Mouse (Mus musculus): ENCODE measurements around the gene Bpi.
A peak's percentile ranks its signal among the peaks of the same experiment; 100 is the strongest.

The Bpi gene

DNA sequence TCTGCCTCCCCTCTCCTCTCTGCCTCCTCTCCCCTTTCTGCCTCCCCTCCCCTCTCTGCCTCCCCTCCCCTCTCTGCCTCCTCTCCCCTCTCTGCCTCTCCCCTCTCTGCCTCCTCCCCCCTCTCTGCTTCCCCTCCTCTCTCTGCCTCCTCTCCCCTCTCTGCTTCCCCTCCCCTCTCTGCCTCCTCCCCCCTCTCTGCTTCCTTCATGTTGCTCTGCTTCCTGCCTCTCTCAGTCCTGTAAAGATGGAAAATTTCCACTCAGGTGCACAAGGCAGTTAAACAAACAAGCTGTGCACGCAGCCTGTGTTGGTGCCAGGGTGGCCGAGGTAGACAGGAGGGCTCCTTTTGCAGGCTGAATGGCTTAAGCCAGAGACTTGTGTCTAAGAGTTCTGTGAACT is 15.8 kb downstream of the Bpi start:
- H3K4me3 ChIP-seq (replicated peaks; ENCODE audit: low read length), result no peak overlapping the region
- no peaks in the 10 kb centered on the region for H3K36me3 ChIP-seq (ENCODE audit: insufficient read depth, low read length)
- H3K27me3 ChIP-seq (ENCODE audit: insufficient read depth, low read length), result peaks cover 5% of the 10 kb centered on the region; the same call in 1 of the 2 replicates
- H3K4me1 ChIP-seq (replicated peaks; ENCODE audit: low read depth, low read length), result peaks cover 12% of the 10 kb centered on the region; the same call in 1 of the 2 replicates
- H3K9me3 ChIP-seq (ENCODE audit: low read length), result no peaks in the 10 kb centered on the region
- TF ChIP-seq CTCF (conservative IDR thresholded peaks at IDR 0.05; ENCODE audit: low read length), result no peak
- no peak for TF ChIP-seq NANOG (IDR thresholded peaks at IDR 0.05; ENCODE audit: borderline replicate concordance, low read length)
- no peak for TF ChIP-seq POU5F1 (IDR thresholded peaks at IDR 0.05; ENCODE audit: borderline replicate concordance, low read length)

DNA sequence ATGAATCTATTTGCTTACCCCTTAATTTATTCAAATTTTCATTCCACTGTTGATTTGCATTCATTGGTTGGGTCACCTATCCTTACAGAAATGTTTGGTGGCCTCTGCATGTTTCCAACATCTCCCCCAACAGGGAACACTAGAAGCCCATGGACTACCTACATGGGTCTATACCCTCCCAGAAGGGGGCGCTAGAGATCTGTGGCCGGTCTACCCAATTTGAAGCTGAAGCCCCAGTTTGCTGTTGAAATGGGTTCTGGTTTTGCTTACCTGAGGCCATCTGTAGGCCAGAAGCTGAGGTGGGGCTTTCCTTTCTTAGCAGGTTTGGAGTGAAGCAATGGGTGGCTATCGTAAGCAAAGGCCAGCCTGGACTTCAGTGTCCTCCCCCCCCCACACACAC is 17.5 kb downstream of the Bpi start:
- H3K9me3 ChIP-seq (ENCODE audit: low read length), result no peaks in the 10 kb centered on the region
- no peak for TF ChIP-seq POU5F1 (IDR thresholded peaks at IDR 0.05; ENCODE audit: borderline replicate concordance, low read length)
- TF ChIP-seq CTCF (conservative IDR thresholded peaks at IDR 0.05; ENCODE audit: low read length), result peak; percentile 61
- no peak for TF ChIP-seq NANOG (IDR thresholded peaks at IDR 0.05; ENCODE audit: borderline replicate concordance, low read length)
- no peak overlapping the region for H3K4me3 ChIP-seq (replicated peaks; ENCODE audit: low read length)
- peaks cover 12% of the 10 kb centered on the region; the same call in 1 of the 2 replicates for H3K4me1 ChIP-seq (replicated peaks; ENCODE audit: low read depth, low read length)
- H3K36me3 ChIP-seq (ENCODE audit: insufficient read depth, low read length), result no peaks in the 10 kb centered on the region
- no peaks in the 10 kb centered on the region for H3K27me3 ChIP-seq (ENCODE audit: insufficient read depth, low read length)

DNA sequence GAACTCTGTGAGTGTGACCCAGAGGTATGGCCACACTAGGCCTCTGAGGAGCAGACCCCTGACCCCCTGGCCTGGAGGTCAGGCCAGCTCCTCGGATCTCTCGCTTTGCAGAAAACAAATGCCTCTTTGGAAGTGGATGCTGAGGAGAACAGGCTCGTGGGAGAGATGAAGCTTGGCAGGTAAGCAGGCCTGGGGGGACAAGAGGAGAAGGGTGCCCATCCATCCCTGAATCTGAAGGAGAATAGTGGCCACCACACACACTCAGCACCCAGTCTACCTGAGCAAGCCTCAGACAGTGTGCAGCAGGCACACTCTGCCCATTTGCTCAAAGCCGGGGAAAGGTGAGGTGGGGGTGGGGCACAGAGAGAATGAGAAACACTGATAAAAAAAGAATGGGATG is 17.9 kb downstream of the Bpi start:
- H3K4me1 ChIP-seq (replicated peaks; ENCODE audit: low read depth, low read length), result peaks cover 14% of the 10 kb centered on the region
- no peaks in the 10 kb centered on the region for H3K36me3 ChIP-seq (ENCODE audit: insufficient read depth, low read length)
- TF ChIP-seq POU5F1 (IDR thresholded peaks at IDR 0.05; ENCODE audit: borderline replicate concordance, low read length) (no peak), CTCF (conservative IDR thresholded peaks at IDR 0.05; ENCODE audit: low read length) (no peak), NANOG (IDR thresholded peaks at IDR 0.05; ENCODE audit: borderline replicate concordance, low read length) (no peak)
- H3K9me3 ChIP-seq (ENCODE audit: low read length), result no peaks in the 10 kb centered on the region
- H3K27me3 ChIP-seq (ENCODE audit: insufficient read depth, low read length), result no peaks in the 10 kb centered on the region
- H3K4me3 ChIP-seq (replicated peaks; ENCODE audit: low read length), result no peak overlapping the region

DNA sequence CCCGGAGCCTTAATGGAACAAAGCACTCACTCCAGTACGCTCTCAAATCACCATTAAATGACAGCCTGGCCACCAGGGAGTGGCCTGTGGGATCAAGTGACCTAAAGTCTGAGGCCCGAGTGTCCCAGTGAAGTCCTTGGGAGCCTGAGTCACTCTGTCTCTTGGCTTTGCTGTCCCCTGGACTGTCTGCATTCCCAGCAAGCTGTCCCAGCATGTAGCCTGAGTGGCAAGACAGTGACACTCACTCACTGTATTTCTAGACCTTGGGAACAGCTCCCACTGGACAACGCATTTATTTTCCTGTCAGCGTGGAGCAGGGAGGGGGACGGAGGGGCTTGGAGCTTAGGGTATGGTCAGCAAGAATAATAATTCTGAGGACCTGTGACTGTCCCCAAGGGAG is 18.6 kb downstream of the Bpi start:
- TF ChIP-seq NANOG (IDR thresholded peaks at IDR 0.05; ENCODE audit: borderline replicate concordance, low read length), result no peak
- no peak for TF ChIP-seq POU5F1 (IDR thresholded peaks at IDR 0.05; ENCODE audit: borderline replicate concordance, low read length)
- no peak for TF ChIP-seq CTCF (conservative IDR thresholded peaks at IDR 0.05; ENCODE audit: low read length)
- no peaks in the 10 kb centered on the region for H3K36me3 ChIP-seq (ENCODE audit: insufficient read depth, low read length)
- H3K27me3 ChIP-seq (ENCODE audit: insufficient read depth, low read length), result peaks cover 4% of the 10 kb centered on the region; the same call in 1 of the 2 replicates
- H3K4me1 ChIP-seq (replicated peaks; ENCODE audit: low read depth, low read length), result peaks cover 20% of the 10 kb centered on the region
- no peak overlapping the region for H3K4me3 ChIP-seq (replicated peaks; ENCODE audit: low read length)
- H3K9me3 ChIP-seq (ENCODE audit: low read length), result no peaks in the 10 kb centered on the region

DNA sequence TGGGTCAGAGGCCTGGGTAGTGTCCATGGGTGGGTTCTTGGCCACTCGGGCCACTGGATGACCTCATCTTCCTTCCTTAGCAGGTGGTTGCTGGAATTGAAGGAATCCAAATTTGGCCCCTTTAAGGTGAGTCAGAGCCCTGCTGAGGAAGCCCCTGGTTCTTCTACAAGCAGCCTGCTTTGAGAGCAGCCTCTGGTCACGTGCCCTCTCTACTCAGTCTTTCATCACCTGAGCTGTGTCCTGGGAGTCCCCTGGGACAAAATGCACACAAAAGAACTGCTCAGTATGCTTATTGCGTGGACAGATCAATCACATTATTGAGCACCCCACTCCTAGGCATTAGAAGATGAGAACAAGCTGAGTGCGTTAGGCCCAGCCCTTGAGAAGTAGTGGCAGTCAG is 19.0 kb downstream of the Bpi start:
- Histone ChIP-seq H3K27me3 (ENCODE audit: insufficient read depth, low read length) (peaks cover 8% of the 10 kb centered on the region; the same call in 1 of the 2 replicates), H3K36me3 (ENCODE audit: insufficient read depth, low read length) (no peaks in the 10 kb centered on the region), H3K9me3 (ENCODE audit: low read length) (no peaks in the 10 kb centered on the region), H3K4me1 (replicated peaks; ENCODE audit: low read depth, low read length) (peaks cover 24% of the 10 kb centered on the region), H3K4me3 (replicated peaks; ENCODE audit: low read length) (no peak overlapping the region)
- no peak for TF ChIP-seq CTCF (conservative IDR thresholded peaks at IDR 0.05; ENCODE audit: low read length)
- TF ChIP-seq NANOG (IDR thresholded peaks at IDR 0.05; ENCODE audit: borderline replicate concordance, low read length), result no peak
- no peak for TF ChIP-seq POU5F1 (IDR thresholded peaks at IDR 0.05; ENCODE audit: borderline replicate concordance, low read length)

DNA sequence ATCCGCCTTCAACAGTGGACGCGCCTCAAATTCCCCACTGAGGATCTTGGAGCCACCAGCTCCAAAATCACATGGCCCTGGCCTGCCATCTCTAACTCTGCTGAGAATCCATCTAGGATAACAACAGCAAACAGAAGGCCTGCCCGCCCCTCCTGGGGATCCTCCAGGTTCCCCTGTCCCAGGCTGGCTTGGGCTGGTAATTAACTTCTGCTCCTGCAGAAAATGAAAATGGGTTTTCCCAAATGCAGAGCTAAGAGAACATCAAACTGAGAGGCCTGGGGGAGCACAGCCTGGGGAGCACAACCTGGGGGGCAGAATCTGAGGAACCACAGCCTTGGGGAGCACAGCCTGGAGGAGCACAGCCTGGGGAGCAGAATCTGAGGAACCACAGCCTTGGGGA is 21.8 kb downstream of the Bpi start:
- peaks cover 31% of the 10 kb centered on the region for H3K4me1 ChIP-seq (replicated peaks; ENCODE audit: low read depth, low read length)
- no peaks in the 10 kb centered on the region for H3K36me3 ChIP-seq (ENCODE audit: insufficient read depth, low read length)

DNA sequence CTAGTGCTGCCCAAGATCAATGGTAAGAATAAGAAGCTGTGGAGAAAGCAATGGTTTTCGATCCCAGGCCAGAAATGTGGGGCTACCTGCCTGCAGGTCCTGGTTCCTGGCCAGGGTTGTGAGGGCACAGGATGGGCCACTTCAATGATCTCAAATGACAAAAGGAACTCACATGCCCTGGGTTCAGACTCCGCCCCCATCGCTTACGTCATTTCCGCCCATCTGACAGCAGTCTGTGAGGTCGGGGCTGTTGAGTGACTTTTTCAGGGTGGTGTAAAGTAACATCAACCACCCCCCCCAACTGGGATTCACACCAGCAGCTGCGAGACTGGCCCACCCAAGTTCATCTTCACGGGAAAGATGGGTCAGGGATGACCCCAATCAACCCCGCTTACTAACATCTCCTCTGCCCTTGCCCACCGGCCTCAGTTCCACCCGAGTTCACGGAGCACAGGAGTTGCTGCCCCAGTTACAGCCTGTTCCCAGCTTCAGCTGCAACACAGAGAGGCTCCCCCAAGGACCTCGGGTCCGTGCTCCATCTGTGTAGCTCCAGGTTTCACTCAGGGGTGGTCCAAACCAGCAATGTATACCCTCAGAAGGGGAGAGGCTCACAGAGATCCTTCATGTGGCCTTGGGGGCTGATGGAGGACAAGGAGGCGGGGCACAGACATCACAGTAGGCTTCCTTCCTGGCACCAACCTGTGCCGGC is 23.8 kb downstream of the Bpi start:
- TF ChIP-seq CTCF (conservative IDR thresholded peaks at IDR 0.05; ENCODE audit: low read length), result no peak
- TF ChIP-seq NANOG (IDR thresholded peaks at IDR 0.05; ENCODE audit: borderline replicate concordance, low read length), result no peak
- Histone ChIP-seq H3K36me3 (ENCODE audit: insufficient read depth, low read length) (no peaks in the 10 kb centered on the region), H3K4me3 (replicated peaks; ENCODE audit: low read length) (peak overlapping the region; percentile 43)

More for the DNA sequence above, 21.8 kb downstream of the Bpi start:
- Histone ChIP-seq H3K27me3 (ENCODE audit: insufficient read depth, low read length) (peaks cover 18% of the 10 kb centered on the region), H3K9me3 (ENCODE audit: low read length) (no peaks in the 10 kb centered on the region), H3K4me3 (replicated peaks; ENCODE audit: low read length) (no peak overlapping the region)
- TF ChIP-seq NANOG (IDR thresholded peaks at IDR 0.05; ENCODE audit: borderline replicate concordance, low read length) (no peak), POU5F1 (IDR thresholded peaks at IDR 0.05; ENCODE audit: borderline replicate concordance, low read length) (no peak), CTCF (conservative IDR thresholded peaks at IDR 0.05; ENCODE audit: low read length) (no peak)

DNA sequence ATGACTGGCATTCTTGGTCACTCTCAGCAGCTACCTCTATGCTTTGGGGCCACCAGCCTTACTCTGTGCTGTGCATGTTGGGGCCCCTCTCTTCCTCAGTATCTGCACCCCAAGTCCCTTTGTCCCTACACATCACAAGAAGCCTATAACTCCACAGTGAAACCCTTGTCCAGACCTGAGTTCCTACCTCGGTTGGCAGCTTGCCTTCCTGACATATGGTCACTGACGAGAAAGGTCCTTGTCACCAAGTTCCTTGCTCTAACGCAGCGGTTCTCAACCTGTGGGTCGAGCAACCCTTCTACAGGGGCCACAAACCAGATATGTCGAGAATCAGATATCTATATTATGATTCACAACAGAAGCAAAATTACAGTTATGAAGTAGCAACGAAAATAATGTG is 25.2 kb downstream of the Bpi start:
- Histone ChIP-seq H3K27me3 (ENCODE audit: insufficient read depth, low read length) (peaks cover 18% of the 10 kb centered on the region), H3K4me1 (replicated peaks; ENCODE audit: low read depth, low read length) (peaks cover 37% of the 10 kb centered on the region), H3K9me3 (ENCODE audit: low read length) (no peaks in the 10 kb centered on the region), H3K36me3 (ENCODE audit: insufficient read depth, low read length) (no peaks in the 10 kb centered on the region), H3K4me3 (replicated peaks; ENCODE audit: low read length) (no peak overlapping the region)
- TF ChIP-seq NANOG (IDR thresholded peaks at IDR 0.05; ENCODE audit: borderline replicate concordance, low read length), result no peak
- no peak for TF ChIP-seq CTCF (conservative IDR thresholded peaks at IDR 0.05; ENCODE audit: low read length)
- no peak for TF ChIP-seq POU5F1 (IDR thresholded peaks at IDR 0.05; ENCODE audit: borderline replicate concordance, low read length)

More for the DNA sequence above, 23.8 kb downstream of the Bpi start:
- H3K27me3 ChIP-seq (ENCODE audit: insufficient read depth, low read length), result peaks cover 18% of the 10 kb centered on the region
- H3K4me1 ChIP-seq (replicated peaks; ENCODE audit: low read depth, low read length), result peaks cover 37% of the 10 kb centered on the region
- no peaks in the 10 kb centered on the region for H3K9me3 ChIP-seq (ENCODE audit: low read length)

DNA sequence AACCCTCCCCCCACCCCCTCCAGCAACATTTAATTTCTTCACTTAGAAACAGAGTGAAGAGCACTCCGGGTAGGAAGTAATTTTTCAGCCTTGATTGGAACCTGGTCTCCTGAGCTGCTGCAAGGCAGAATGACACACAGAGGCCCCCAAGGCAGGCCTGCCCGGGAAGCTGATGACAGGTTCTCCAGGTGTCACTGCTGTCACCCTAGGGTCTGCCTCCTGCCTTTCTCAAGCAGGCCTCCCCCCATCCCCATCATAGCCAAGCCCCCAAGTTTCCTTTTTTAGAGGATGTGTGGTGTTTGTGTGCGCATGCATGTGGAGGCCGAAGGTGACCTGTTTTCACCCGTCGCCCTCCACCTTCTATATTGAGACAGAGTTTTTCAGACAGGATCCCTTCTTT is 25.9 kb downstream of the Bpi start:
- H3K4me1 ChIP-seq (replicated peaks; ENCODE audit: low read depth, low read length), result peaks cover 37% of the 10 kb centered on the region
- TF ChIP-seq NANOG (IDR thresholded peaks at IDR 0.05; ENCODE audit: borderline replicate concordance, low read length) (no peak), POU5F1 (IDR thresholded peaks at IDR 0.05; ENCODE audit: borderline replicate concordance, low read length) (no peak), CTCF (conservative IDR thresholded peaks at IDR 0.05; ENCODE audit: low read length) (no peak)
- H3K36me3 ChIP-seq (ENCODE audit: insufficient read depth, low read length), result no peaks in the 10 kb centered on the region
- H3K9me3 ChIP-seq (ENCODE audit: low read length), result no peaks in the 10 kb centered on the region
- no peak overlapping the region for H3K4me3 ChIP-seq (replicated peaks; ENCODE audit: low read length)
- H3K27me3 ChIP-seq (ENCODE audit: insufficient read depth, low read length), result peaks cover 18% of the 10 kb centered on the region

Measured in E14TG2a.4 (cell line).